Mouse (Mus musculus): Measurements from ENCODE around the gene Pacsin2. TPM values are rescaled to one million over a fixed set of nuclear protein-coding genes. Genes with fewer than 3 reads are reported as not detected.

Gene Pacsin2
- polyA plus RNA-seq, 1 experiment: 108 TPM

DNA sequence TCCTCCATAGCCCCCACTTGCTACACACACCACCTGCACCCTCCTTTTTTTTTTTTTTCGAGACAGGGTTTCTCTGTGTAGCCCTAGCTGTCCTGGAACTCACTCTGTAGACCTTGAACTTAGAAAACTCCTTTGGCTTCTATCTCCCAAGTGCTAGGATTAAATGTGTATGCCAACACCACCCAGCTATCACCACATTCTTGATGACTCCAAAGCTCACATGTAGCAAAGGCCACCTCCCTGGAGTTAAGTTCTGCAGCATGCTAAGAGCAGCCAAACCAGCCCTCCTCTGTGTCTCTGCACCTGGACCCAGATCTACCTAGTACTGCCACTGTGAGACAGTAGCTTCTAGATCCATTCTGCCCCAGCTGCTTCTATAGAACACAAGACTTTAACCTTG is 6.9 kb downstream of the Pacsin2 start:
- Histone ChIP-seq H3K4me3 (ENCODE audit: control insufficient read depth, low read depth, low read length) (no peak overlapping the region), H3K27ac (ENCODE audit: control insufficient read depth, insufficient read depth, low read depth, low read length) (no peak overlapping the region), H3K27me3 (ENCODE audit: control insufficient read depth, insufficient read depth, low read length) (no peaks in the 10 kb centered on the region), H3K36me3 (ENCODE audit: control insufficient read depth, insufficient read depth, low read length) (no peaks in the 10 kb centered on the region), H3K4me1 (ENCODE audit: control insufficient read depth, insufficient read depth, low read length) (peaks cover 5% of the 10 kb centered on the region)
- TF ChIP-seq POLR2A (IDR thresholded peaks at IDR 0.05; ENCODE audit: control insufficient read depth, low read depth, low read length) (no peak), CTCF (IDR thresholded peaks at IDR 0.05; ENCODE audit: control insufficient read depth, insufficient read depth, insufficient replicate concordance, low read depth, low read length) (no peak)

GRCm38 (mm10) chr15:83455637-83456036 is 8.8 kb downstream of the Pacsin2 start:
- no peak overlapping the region for H3K27ac ChIP-seq (ENCODE audit: control insufficient read depth, insufficient read depth, low read depth, low read length)
- no peak overlapping the region for H3K4me3 ChIP-seq (ENCODE audit: control insufficient read depth, low read depth, low read length)
- TF ChIP-seq CTCF (IDR thresholded peaks at IDR 0.05; ENCODE audit: control insufficient read depth, insufficient read depth, insufficient replicate concordance, low read depth, low read length) (no peak), POLR2A (IDR thresholded peaks at IDR 0.05; ENCODE audit: control insufficient read depth, low read depth, low read length) (no peak)
- no peaks in the 10 kb centered on the region for H3K36me3 ChIP-seq (ENCODE audit: control insufficient read depth, insufficient read depth, low read length)
- H3K27me3 ChIP-seq (ENCODE audit: control insufficient read depth, insufficient read depth, low read length): no peaks in the 10 kb centered on the region
- H3K4me1 ChIP-seq (ENCODE audit: control insufficient read depth, insufficient read depth, low read length): peaks cover 7% of the 10 kb centered on the region

DNA sequence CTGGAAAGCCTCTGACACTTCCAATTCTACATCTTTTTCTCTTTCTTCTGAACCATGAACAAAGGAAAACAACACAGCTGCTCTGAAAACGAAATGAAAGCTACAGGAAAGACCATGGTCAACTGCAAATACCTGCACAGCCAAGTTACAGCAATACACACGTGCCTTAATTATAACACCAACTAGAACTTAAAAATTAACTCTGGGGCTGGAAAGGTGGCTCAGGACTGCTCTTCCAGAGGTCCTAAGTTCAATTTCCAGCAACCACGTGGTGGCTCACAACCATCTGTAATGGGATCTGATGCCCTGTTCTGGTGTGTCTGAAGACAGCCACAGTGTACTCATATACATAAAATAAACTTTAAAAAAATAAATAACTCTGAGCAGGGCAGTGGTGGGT is 9.4 kb downstream of the Pacsin2 start:
- TF ChIP-seq CTCF (IDR thresholded peaks at IDR 0.05; ENCODE audit: control insufficient read depth, insufficient read depth, insufficient replicate concordance, low read depth, low read length) (no peak), POLR2A (IDR thresholded peaks at IDR 0.05; ENCODE audit: control insufficient read depth, low read depth, low read length) (no peak)
- no peak overlapping the region for H3K4me3 ChIP-seq (ENCODE audit: control insufficient read depth, low read depth, low read length)
- H3K4me1 ChIP-seq (ENCODE audit: control insufficient read depth, insufficient read depth, low read length): peaks cover 7% of the 10 kb centered on the region
- H3K27me3 ChIP-seq (ENCODE audit: control insufficient read depth, insufficient read depth, low read length): no peaks in the 10 kb centered on the region
- no peak overlapping the region for H3K27ac ChIP-seq (ENCODE audit: control insufficient read depth, insufficient read depth, low read depth, low read length)
- no peaks in the 10 kb centered on the region for H3K36me3 ChIP-seq (ENCODE audit: control insufficient read depth, insufficient read depth, low read length)

GRCm38 (mm10) chr15:83454419-83454818 is 10.0 kb downstream of the Pacsin2 start:
- no peaks in the 10 kb centered on the region for H3K27me3 ChIP-seq (ENCODE audit: control insufficient read depth, insufficient read depth, low read length)
- peaks cover 7% of the 10 kb centered on the region for H3K4me1 ChIP-seq (ENCODE audit: control insufficient read depth, insufficient read depth, low read length)
- H3K4me3 ChIP-seq (ENCODE audit: control insufficient read depth, low read depth, low read length): no peak overlapping the region
- H3K36me3 ChIP-seq (ENCODE audit: control insufficient read depth, insufficient read depth, low read length): no peaks in the 10 kb centered on the region
- TF ChIP-seq POLR2A (IDR thresholded peaks at IDR 0.05; ENCODE audit: control insufficient read depth, low read depth, low read length) (no peak), CTCF (IDR thresholded peaks at IDR 0.05; ENCODE audit: control insufficient read depth, insufficient read depth, insufficient replicate concordance, low read depth, low read length) (no peak)
- no peak overlapping the region for H3K27ac ChIP-seq (ENCODE audit: control insufficient read depth, insufficient read depth, low read depth, low read length)

- peak overlapping the region; percentile 57 for H3K27ac ChIP-seq (ENCODE audit: control insufficient read depth, insufficient read depth, low read depth, low read length)
- TF ChIP-seq CTCF (IDR thresholded peaks at IDR 0.05; ENCODE audit: control insufficient read depth, insufficient read depth, insufficient replicate concordance, low read depth, low read length) (no peak), POLR2A (IDR thresholded peaks at IDR 0.05; ENCODE audit: control insufficient read depth, low read depth, low read length) (no peak)
- H3K27me3 ChIP-seq (ENCODE audit: control insufficient read depth, insufficient read depth, low read length): no peaks in the 10 kb centered on the region
- H3K4me3 ChIP-seq (ENCODE audit: control insufficient read depth, low read depth, low read length): no peak overlapping the region
- peaks cover 7% of the 10 kb centered on the region for H3K4me1 ChIP-seq (ENCODE audit: control insufficient read depth, insufficient read depth, low read length)
- no peaks in the 10 kb centered on the region for H3K36me3 ChIP-seq (ENCODE audit: control insufficient read depth, insufficient read depth, low read length)
Observed at GRCm38 (mm10) chr15:83453879-83454278, 10.5 kb downstream of the Pacsin2 start.

- H3K4me1 ChIP-seq (ENCODE audit: control insufficient read depth, insufficient read depth, low read length): peaks cover 7% of the 10 kb centered on the region
- no peaks in the 10 kb centered on the region for H3K27me3 ChIP-seq (ENCODE audit: control insufficient read depth, insufficient read depth, low read length)
- TF ChIP-seq CTCF (IDR thresholded peaks at IDR 0.05; ENCODE audit: control insufficient read depth, insufficient read depth, insufficient replicate concordance, low read depth, low read length): no peak
- TF ChIP-seq POLR2A (IDR thresholded peaks at IDR 0.05; ENCODE audit: control insufficient read depth, low read depth, low read length): no peak
- no peak overlapping the region for H3K4me3 ChIP-seq (ENCODE audit: control insufficient read depth, low read depth, low read length)
- no peaks in the 10 kb centered on the region for H3K36me3 ChIP-seq (ENCODE audit: control insufficient read depth, insufficient read depth, low read length)
- H3K27ac ChIP-seq (ENCODE audit: control insufficient read depth, insufficient read depth, low read depth, low read length): no peak overlapping the region
Observed at GRCm38 (mm10) chr15:83452219-83452760, 12.1 kb downstream of the Pacsin2 start.

DNA sequence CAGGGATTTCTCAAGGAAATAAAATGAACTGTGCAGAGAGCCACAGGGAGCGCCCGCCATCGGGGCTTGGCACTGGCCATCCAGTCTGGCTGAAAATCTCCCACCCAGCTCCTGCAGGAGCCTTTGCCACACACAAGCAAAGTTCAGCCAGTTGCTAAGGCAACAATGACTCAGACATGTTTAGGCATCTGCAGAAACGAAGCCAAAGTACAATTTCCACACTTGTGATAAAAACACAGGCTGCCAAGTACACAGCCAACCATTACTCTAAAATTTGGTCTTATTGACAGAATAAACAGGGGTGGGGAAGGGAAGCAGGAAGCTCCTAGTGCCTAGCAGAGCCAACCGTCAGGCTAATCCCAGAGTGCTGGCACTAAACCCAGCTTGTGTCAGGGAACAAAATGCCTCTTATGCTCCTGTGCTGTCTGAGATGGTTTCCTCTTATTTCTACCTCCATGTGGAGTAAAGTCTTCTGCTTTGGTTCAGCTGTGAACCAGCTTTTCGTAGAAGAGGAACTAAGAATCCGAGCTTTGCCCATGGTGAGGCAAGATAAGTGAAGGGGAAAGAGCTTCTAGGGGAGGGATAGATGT is 12.7 kb downstream of the Pacsin2 start:
- Histone ChIP-seq H3K4me1 (ENCODE audit: control insufficient read depth, insufficient read depth, low read length) (peaks cover 7% of the 10 kb centered on the region), H3K36me3 (ENCODE audit: control insufficient read depth, insufficient read depth, low read length) (no peaks in the 10 kb centered on the region), H3K4me3 (ENCODE audit: control insufficient read depth, low read depth, low read length) (no peak overlapping the region), H3K27me3 (ENCODE audit: control insufficient read depth, insufficient read depth, low read length) (no peaks in the 10 kb centered on the region), H3K27ac (ENCODE audit: control insufficient read depth, insufficient read depth, low read depth, low read length) (no peak overlapping the region)
- TF ChIP-seq POLR2A (IDR thresholded peaks at IDR 0.05; ENCODE audit: control insufficient read depth, low read depth, low read length) (no peak), CTCF (IDR thresholded peaks at IDR 0.05; ENCODE audit: control insufficient read depth, insufficient read depth, insufficient replicate concordance, low read depth, low read length) (no peak)
